Mouse (Mus musculus): ENCODE measurements at regions not wholly inside any gene's neighbourhood (a gene's known extent, or its start where the extent isn't known, plus 50 kb on each side); places are given as distances from the start of the nearest gene placed in this dataset.

DNA sequence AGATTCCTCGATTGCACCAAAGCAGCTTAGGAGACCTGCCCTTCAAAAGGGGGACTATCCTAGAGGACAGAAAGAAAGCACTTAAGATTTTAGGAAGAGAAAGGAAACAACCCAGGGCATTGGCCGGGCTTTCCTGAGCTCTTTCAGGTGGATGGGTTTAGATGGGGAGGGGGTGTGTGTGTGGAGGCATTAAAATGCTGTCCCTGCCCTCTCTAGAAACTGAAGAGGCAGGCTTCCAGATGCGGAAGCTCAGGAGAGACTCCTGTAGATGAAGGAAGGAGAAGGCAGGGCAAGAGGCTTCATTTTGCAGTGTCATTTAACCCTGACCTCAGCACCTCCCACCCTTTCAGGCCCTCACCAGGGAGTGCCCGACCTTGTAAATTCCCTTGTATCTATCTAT lies 278.8 kb upstream of the Robo1 start:
- no peak for TF ChIP-seq CTCF (IDR thresholded peaks at IDR 0.05; ENCODE audit: low read depth)
- TF ChIP-seq EP300 (IDR thresholded peaks at IDR 0.05; ENCODE audit: low read depth): no peak
